Mouse (Mus musculus) midbrain, embryonic 16.5 days (tissue): ENCODE measurements around the gene 2610528J11Rik. TPM values are rescaled to one million over a fixed set of nuclear protein-coding genes. Genes with fewer than 3 reads are reported as not detected.
"Not testable (repeated sequence)": the region's sequence is repeated elsewhere in the genome, so short reads cannot be mapped to it uniquely, and the experiment has no call there.

ENCODE experiments used
- ATAC-seq: fragments of 200-750 bp; cut with Nextera tagmentation; 2 replicates; pipeline ENCODE4 v1.8.0; 2017; ENCODE audit warnings: moderate TSS enrichment
- H3K27ac ChIP-seq: fragments of 300-500 bp; sonication (generic); 2 replicates; pipeline ENCODE4 v1.5.1; 2014; ENCODE audit warnings: mild to moderate bottlenecking, low read length, mixed read lengths
- H3K27me3 ChIP-seq: fragments of 300-500 bp; sonication (generic); 2 replicates; pipeline ENCODE4 v1.6.1; 2014; ENCODE audit warnings: low read depth, low read length, mixed read lengths; ENCODE audit not compliant: control insufficient read depth, insufficient read depth
- H3K36me3 ChIP-seq: fragments of 300-500 bp; sonication (generic); 2 replicates; pipeline ENCODE4 v1.6.1; 2014; ENCODE audit warnings: mild to moderate bottlenecking, low read length, moderate library complexity, mixed read lengths; ENCODE audit not compliant: control insufficient read depth, insufficient read depth
- H3K4me1 ChIP-seq: fragments of 300-500 bp; sonication (generic); 2 replicates; pipeline ENCODE4 v1.6.1; 2014; ENCODE audit warnings: mild to moderate bottlenecking, low read length, mixed read lengths; ENCODE audit not compliant: control insufficient read depth, insufficient read depth
- H3K4me2 ChIP-seq: fragments of 300-500 bp; sonication (generic); 2 replicates; pipeline ENCODE4 v1.6.1; 2014; ENCODE audit warnings: mild to moderate bottlenecking, low read length, mixed read lengths
- H3K4me3 ChIP-seq: fragments of 300-500 bp; sonication (generic); 2 replicates; pipeline ENCODE4 v1.5.1; 2014; ENCODE audit warnings: low read depth, mild to moderate bottlenecking, low read length, moderate library complexity, mixed read lengths
- H3K9ac ChIP-seq: fragments of 300-500 bp; sonication (generic); 2 replicates; pipeline ENCODE4 v1.6.1; 2014; ENCODE audit warnings: low read depth, low read length, mixed read lengths
- H3K9me3 ChIP-seq: fragments of 300-500 bp; sonication (generic); replicated peaks from 2 replicates; pipeline ENCODE4 v1.6.1; 2014; ENCODE audit warnings: mild to moderate bottlenecking, low read length, mixed read lengths; ENCODE audit not compliant: control insufficient read depth, poor library complexity, severe bottlenecking
- WGBS: fragments of 180-500 bp; shearing (Covaris S2); extraction: QIAGEN DNeasy Blood & Tissue Kit; methylation state at CpG from one replicate; pipeline ENCODE4 v1.1.7; 2014; 5-methylcytosine and 5-hydroxymethylcytosine counted together
- polyA plus RNA-seq: library from polyadenylated mRNA; unstranded; fragments of >200 nt; fragmentation: Nextera tagmentation; extraction: Ambion mirVana; gene quantifications from 2 replicates; pipeline ENCODE4 v1.2.1, GENCODE M21; 2015

The 2610528J11Rik gene
- polyA plus RNA-seq, 1 experiment from 2014 or later, result not detected

GRCm38 (mm10) chr4:118544441-118545127 lies 17.8 kb downstream of the 2610528J11Rik start:
- H3K9me3 ChIP-seq, result no peaks in the 10 kb centered on the region
- H3K4me3 ChIP-seq, result no peak overlapping the region
- no peak overlapping the region for H3K27ac ChIP-seq
- H3K36me3 ChIP-seq, result no peaks in the 10 kb centered on the region
- no peaks in the 10 kb centered on the region; the same call in 1 of the 2 replicates for H3K4me1 ChIP-seq
- 77% methylated on average over 14 of the region's 14 CpGs for WGBS
- H3K9ac ChIP-seq, result no peak overlapping the region
- peaks cover 12% of the 10 kb centered on the region; the same call in 1 of the 2 replicates for H3K27me3 ChIP-seq
- no peak overlapping the region for H3K4me2 ChIP-seq
- ATAC-seq, result no peak

GRCm38 (mm10) chr4:118547424-118548129 lies 20.8 kb downstream of the 2610528J11Rik start:
- not testable (repeated sequence) for H3K27me3 ChIP-seq, H3K27ac ChIP-seq, H3K4me1 ChIP-seq, ATAC-seq, H3K9me3 ChIP-seq, H3K4me2 ChIP-seq, H3K36me3 ChIP-seq, H3K9ac ChIP-seq, H3K4me3 ChIP-seq
- WGBS, result 92% methylated on average over 22 of the region's 23 CpGs

GRCm38 (mm10) chr4:118548130-118548480 lies 21.3 kb downstream of the 2610528J11Rik start:
- H3K9me3 ChIP-seq, H3K27me3 ChIP-seq, H3K4me1 ChIP-seq, H3K4me2 ChIP-seq, H3K4me3 ChIP-seq, H3K27ac ChIP-seq, H3K36me3 ChIP-seq, H3K9ac ChIP-seq, ATAC-seq: not testable (repeated sequence)
- WGBS, result 88% methylated on average over 10 of the region's 10 CpGs

GRCm38 (mm10) chr4:118553039-118553649 lies 26.3 kb downstream of the 2610528J11Rik start:
- 91% methylated on average over 3 of the region's 3 CpGs for WGBS
- H3K9ac ChIP-seq, result no peak overlapping the region

GRCm38 (mm10) chr4:118564062-118564925 lies 37.5 kb downstream of the 2610528J11Rik start:
- H3K9me3 ChIP-seq, result no peaks in the 10 kb centered on the region
- no peaks in the 10 kb centered on the region for H3K36me3 ChIP-seq
- 58% methylated on average over 13 of the region's 13 CpGs for WGBS
- H3K9ac ChIP-seq, result no peak overlapping the region
- H3K4me3 ChIP-seq, result no peak overlapping the region
- peak; percentile 81 for ATAC-seq
- no peaks in the 10 kb centered on the region for H3K27me3 ChIP-seq
- no peak overlapping the region for H3K4me2 ChIP-seq
- no peaks in the 10 kb centered on the region for H3K4me1 ChIP-seq
- no peak overlapping the region for H3K27ac ChIP-seq

More at GRCm38 (mm10) chr4:118553039-118553649, 26.3 kb downstream of the 2610528J11Rik start:
- Histone ChIP-seq H3K4me1 (no peaks in the 10 kb centered on the region), H3K4me2 (no peak overlapping the region), H3K4me3 (no peak overlapping the region), H3K9me3 (no peaks in the 10 kb centered on the region), H3K27me3 (no peaks in the 10 kb centered on the region), H3K27ac (no peak overlapping the region), H3K36me3 (no peaks in the 10 kb centered on the region)
- ATAC-seq, result no peak

- Histone ChIP-seq H3K27me3 (no peaks in the 10 kb centered on the region), H3K4me3 (no peak overlapping the region), H3K9me3 (no peaks in the 10 kb centered on the region), H3K27ac (no peak overlapping the region), H3K4me1 (no peaks in the 10 kb centered on the region), H3K4me2 (no peak overlapping the region), H3K9ac (no peak overlapping the region), H3K36me3 (no peaks in the 10 kb centered on the region)
- WGBS, result 10% methylated on average over 3 of the region's 3 CpGs
- ATAC-seq, result 0 out of 2 replicates have a peak, but pooled peaks have one; percentile 33
These were observed 38.1 kb downstream of the 2610528J11Rik start for GRCm38 (mm10) chr4:118564926-118565279.

- no peak for ATAC-seq
- Histone ChIP-seq H3K9ac (no peak overlapping the region), H3K4me1 (no peaks in the 10 kb centered on the region), H3K27ac (no peak overlapping the region), H3K4me3 (no peak overlapping the region), H3K27me3 (no peaks in the 10 kb centered on the region), H3K4me2 (no peak overlapping the region), H3K36me3 (no peaks in the 10 kb centered on the region), H3K9me3 (no peaks in the 10 kb centered on the region)
- WGBS, result 37% methylated on average over 7 of the region's 7 CpGs
These were observed 39.4 kb downstream of the 2610528J11Rik start for GRCm38 (mm10) chr4:118566161-118566676.

GRCm38 (mm10) chr4:118568709-118569108 lies 41.9 kb downstream of the 2610528J11Rik start:
- H3K4me3 ChIP-seq, result no peak overlapping the region
- no peak for ATAC-seq
- no peak overlapping the region for H3K27ac ChIP-seq
- no peaks in the 10 kb centered on the region for H3K4me1 ChIP-seq
- no peaks in the 10 kb centered on the region for H3K27me3 ChIP-seq
- no peak overlapping the region for H3K9ac ChIP-seq
- H3K4me2 ChIP-seq, result no peak overlapping the region
- no peaks in the 10 kb centered on the region for H3K36me3 ChIP-seq
- H3K9me3 ChIP-seq, result no peaks in the 10 kb centered on the region
- 75% methylated on average over 10 of the region's 10 CpGs for WGBS
